Mouse (Mus musculus): ENCODE results near the gene Tmem108. TPM values are rescaled to one million over a fixed set of nuclear protein-coding genes. Genes with fewer than 3 reads are reported as not detected.

Tmem108 gene
- polyA plus RNA-seq, 1 experiment from 2014 or later: 41.5 TPM

DNA sequence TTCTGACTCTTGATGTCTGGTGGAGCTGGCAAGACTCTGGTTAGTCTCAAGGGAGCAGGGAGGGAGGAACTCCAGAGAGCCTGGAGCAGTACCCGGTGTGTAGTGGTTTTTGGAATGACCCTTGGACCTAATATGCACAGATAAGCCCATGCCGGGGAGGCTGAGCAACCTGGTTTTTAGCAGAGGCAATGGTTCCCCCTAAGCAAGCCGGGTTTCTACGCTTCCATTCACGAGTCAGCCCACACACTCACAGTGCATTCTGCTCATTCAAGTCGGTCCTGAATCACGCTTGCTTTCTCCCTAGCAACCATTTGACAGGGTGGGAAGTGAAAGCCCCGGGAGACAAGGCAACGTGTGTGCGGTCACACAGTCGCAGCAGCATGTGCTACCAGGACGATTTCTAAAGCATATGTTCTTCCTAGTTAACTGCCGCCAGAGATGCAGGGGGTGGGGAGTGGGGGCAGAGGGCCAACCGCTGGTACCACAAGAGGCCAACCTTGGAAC is 259.7 kb downstream of the Tmem108 start:
- ATAC-seq: peak; percentile 65
- peak overlapping the region; percentile 10; the same call in 1 of the 2 replicates for H3K9ac ChIP-seq
- peak overlapping the region; percentile 91 for H3K27ac ChIP-seq
- peaks cover 17% of the 10 kb centered on the region; the same call in 1 of the 2 replicates for H3K36me3 ChIP-seq (ENCODE audit: poor library complexity, severe bottlenecking)
- peak overlapping the region; percentile 29 for H3K4me2 ChIP-seq
- WGBS: 5% methylated on average over 14 of the region's 14 CpGs
- H3K4me1 ChIP-seq: peaks cover 66% of the 10 kb centered on the region
- H3K9me3 ChIP-seq (replicated peaks): no peaks in the 10 kb centered on the region
- no peak overlapping the region for H3K4me3 ChIP-seq
- H3K27me3 ChIP-seq: no peaks in the 10 kb centered on the region

- Histone ChIP-seq H3K9me3 (replicated peaks) (no peaks in the 10 kb centered on the region), H3K4me1 (peaks cover 52% of the 10 kb centered on the region), H3K4me2 (no peak overlapping the region), H3K4me3 (no peak overlapping the region), H3K9ac (no peak overlapping the region), H3K36me3 (ENCODE audit: poor library complexity, severe bottlenecking) (peaks cover 17% of the 10 kb centered on the region; the same call in 1 of the 2 replicates), H3K27ac (no peak overlapping the region), H3K27me3 (no peaks in the 10 kb centered on the region)
- WGBS: 95% methylated on average over 18 of the region's 18 CpGs
- ATAC-seq: no peak
Observed at GRCm38 (mm10) chr9:103499366-103499765, 262.3 kb downstream of the Tmem108 start.

GRCm38 (mm10) chr9:103498699-103499098 is 262.9 kb downstream of the Tmem108 start:
- Histone ChIP-seq H3K4me1 (peaks cover 48% of the 10 kb centered on the region), H3K4me2 (no peak overlapping the region), H3K9me3 (replicated peaks) (no peaks in the 10 kb centered on the region), H3K27ac (no peak overlapping the region), H3K9ac (peak overlapping the region; percentile 9; the same call in 1 of the 2 replicates), H3K27me3 (no peaks in the 10 kb centered on the region), H3K4me3 (no peak overlapping the region), H3K36me3 (ENCODE audit: poor library complexity, severe bottlenecking) (peaks cover 17% of the 10 kb centered on the region; the same call in 1 of the 2 replicates)
- 77% methylated on average over 8 of the region's 8 CpGs for WGBS
- ATAC-seq: no peak

GRCm38 (mm10) chr9:103495391-103495790 is 266.2 kb downstream of the Tmem108 start:
- H3K9ac ChIP-seq: no peak overlapping the region
- 91% methylated on average over 11 of the region's 11 CpGs for WGBS
- ATAC-seq: no peak
- H3K4me2 ChIP-seq: no peak overlapping the region
- H3K4me1 ChIP-seq: peaks cover 20% of the 10 kb centered on the region
- no peak overlapping the region for H3K27ac ChIP-seq
- no peaks in the 10 kb centered on the region for H3K9me3 ChIP-seq (replicated peaks)
- H3K36me3 ChIP-seq (ENCODE audit: poor library complexity, severe bottlenecking): peaks cover 17% of the 10 kb centered on the region; the same call in 1 of the 2 replicates
- no peak overlapping the region for H3K4me3 ChIP-seq
- H3K27me3 ChIP-seq: no peaks in the 10 kb centered on the region

- peak; percentile 88 for ATAC-seq
- peaks cover 13% of the 10 kb centered on the region for H3K4me1 ChIP-seq
- peak overlapping the region; percentile 17; the same call in 1 of the 2 replicates for H3K27ac ChIP-seq
- 22% methylated on average over 7 of the region's 7 CpGs for WGBS
- H3K9ac ChIP-seq: peak overlapping the region; percentile 8; the same call in 1 of the 2 replicates
- no peaks in the 10 kb centered on the region for H3K27me3 ChIP-seq
- H3K9me3 ChIP-seq (replicated peaks): no peaks in the 10 kb centered on the region
- H3K4me3 ChIP-seq: no peak overlapping the region
- H3K4me2 ChIP-seq: no peak overlapping the region
- H3K36me3 ChIP-seq (ENCODE audit: poor library complexity, severe bottlenecking): peaks cover 13% of the 10 kb centered on the region; the same call in 1 of the 2 replicates
Observed at GRCm38 (mm10) chr9:103494346-103495020, 267.2 kb downstream of the Tmem108 start.

- Histone ChIP-seq H3K4me1 (peaks cover 14% of the 10 kb centered on the region), H3K27me3 (no peaks in the 10 kb centered on the region), H3K9ac (no peak overlapping the region), H3K4me3 (no peak overlapping the region), H3K36me3 (ENCODE audit: poor library complexity, severe bottlenecking) (peaks cover 8% of the 10 kb centered on the region; the same call in 1 of the 2 replicates), H3K27ac (no peak overlapping the region), H3K4me2 (no peak overlapping the region), H3K9me3 (replicated peaks) (no peaks in the 10 kb centered on the region)
- ATAC-seq: no peak
- WGBS: 83% methylated on average over 8 of the region's 8 CpGs
Observed at GRCm38 (mm10) chr9:103491985-103492384, 269.7 kb downstream of the Tmem108 start.

- Histone ChIP-seq H3K9ac (no peak overlapping the region), H3K27ac (no peak overlapping the region), H3K9me3 (replicated peaks) (no peaks in the 10 kb centered on the region), H3K36me3 (ENCODE audit: poor library complexity, severe bottlenecking) (peaks cover 13% of the 10 kb centered on the region; the same call in 1 of the 2 replicates), H3K4me1 (peaks cover 24% of the 10 kb centered on the region), H3K4me3 (no peak overlapping the region), H3K4me2 (no peak overlapping the region), H3K27me3 (no peaks in the 10 kb centered on the region)
- 23% methylated on average over 2 of the region's 2 CpGs for WGBS
- ATAC-seq: peak; percentile 64
Observed at GRCm38 (mm10) chr9:103490439-103490838, 271.2 kb downstream of the Tmem108 start.

DNA sequence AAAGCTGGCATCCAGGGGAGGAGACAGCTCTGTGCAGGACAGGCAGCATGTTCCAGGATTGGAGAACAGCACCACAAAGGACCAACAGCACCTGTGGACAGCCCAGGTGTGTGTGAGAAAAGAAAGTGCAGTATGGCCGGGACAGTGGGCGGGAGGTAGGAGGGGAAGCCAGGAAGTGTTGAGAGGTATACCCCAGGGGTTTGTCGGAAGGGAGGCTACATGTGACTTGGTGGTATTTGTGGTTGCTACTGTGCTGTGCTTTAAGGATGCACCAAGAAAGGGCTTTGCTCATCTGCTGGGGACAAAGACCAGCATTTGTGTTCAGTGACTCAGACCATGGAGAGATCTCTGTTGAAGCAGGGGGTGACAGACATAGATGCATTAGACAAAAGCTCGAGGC is 271.8 kb downstream of the Tmem108 start:
- Histone ChIP-seq H3K4me1 (peaks cover 20% of the 10 kb centered on the region), H3K9ac (no peak overlapping the region), H3K9me3 (replicated peaks) (no peaks in the 10 kb centered on the region), H3K36me3 (ENCODE audit: poor library complexity, severe bottlenecking) (peaks cover 13% of the 10 kb centered on the region; the same call in 1 of the 2 replicates), H3K27me3 (no peaks in the 10 kb centered on the region), H3K4me3 (no peak overlapping the region), H3K27ac (no peak overlapping the region), H3K4me2 (no peak overlapping the region)
- 94% methylated on average over 4 of the region's 4 CpGs for WGBS
- no peak for ATAC-seq

- no peaks in the 10 kb centered on the region for H3K27me3 ChIP-seq
- ATAC-seq: no peak
- 55% methylated on average over 7 of the region's 7 CpGs for WGBS
- peaks cover 13% of the 10 kb centered on the region; the same call in 1 of the 2 replicates for H3K36me3 ChIP-seq (ENCODE audit: poor library complexity, severe bottlenecking)
- H3K27ac ChIP-seq: no peak overlapping the region
- peaks cover 13% of the 10 kb centered on the region; the same call in 1 of the 2 replicates for H3K4me1 ChIP-seq
- H3K4me2 ChIP-seq: no peak overlapping the region
- H3K9me3 ChIP-seq (replicated peaks): no peaks in the 10 kb centered on the region
- H3K4me3 ChIP-seq: no peak overlapping the region
- no peak overlapping the region for H3K9ac ChIP-seq
Observed at GRCm38 (mm10) chr9:103489096-103489495, 272.5 kb downstream of the Tmem108 start.

DNA sequence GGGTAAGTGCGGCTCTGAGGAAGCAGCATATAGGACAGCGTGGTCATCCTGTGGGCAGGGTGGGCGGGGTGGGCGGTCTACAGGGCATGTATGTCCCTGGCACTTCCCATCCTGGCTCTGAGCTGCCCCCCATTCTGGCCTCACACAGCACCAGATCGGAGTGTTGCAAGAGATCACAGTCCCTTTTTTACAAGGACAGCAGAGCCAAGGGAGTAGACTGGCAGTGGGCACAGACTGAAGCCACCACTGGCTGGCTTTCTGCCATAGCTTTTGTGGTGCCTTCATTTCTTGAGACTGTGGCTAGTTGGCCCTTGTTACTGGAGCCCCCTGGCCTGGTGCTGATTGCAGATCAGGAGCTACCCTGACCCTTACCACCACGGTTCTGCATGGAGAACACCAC is 275.4 kb downstream of the Tmem108 start:
- Histone ChIP-seq H3K9me3 (replicated peaks) (no peaks in the 10 kb centered on the region), H3K36me3 (ENCODE audit: poor library complexity, severe bottlenecking) (peaks cover 13% of the 10 kb centered on the region; the same call in 1 of the 2 replicates), H3K4me2 (no peak overlapping the region), H3K4me3 (no peak overlapping the region), H3K9ac (no peak overlapping the region; the same call in 1 of the 2 replicates), H3K4me1 (peaks cover 13% of the 10 kb centered on the region; the same call in 1 of the 2 replicates), H3K27me3 (no peaks in the 10 kb centered on the region), H3K27ac (no peak overlapping the region)
- no peak for ATAC-seq
- WGBS: 90% methylated on average over 6 of the region's 6 CpGs

DNA sequence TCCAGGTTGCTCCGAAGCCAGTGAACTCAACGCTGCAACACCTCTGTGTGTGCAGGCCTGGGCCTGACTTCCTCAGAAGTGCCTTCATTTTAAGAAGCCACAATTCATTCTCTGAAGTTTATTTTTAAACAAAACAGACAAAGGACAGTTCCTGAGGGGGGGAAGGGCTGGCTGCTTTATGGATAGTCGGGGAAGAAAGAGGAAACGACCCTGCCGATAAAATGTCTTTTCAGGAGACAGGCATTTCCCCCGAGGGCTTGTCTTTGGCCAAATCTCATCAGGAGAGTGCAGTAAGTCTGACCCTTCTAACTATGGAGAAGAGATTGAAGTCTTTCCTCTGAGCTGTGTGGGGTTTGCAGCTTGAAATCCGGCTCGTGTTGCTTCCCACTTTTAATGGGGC is 276.0 kb downstream of the Tmem108 start:
- no peak overlapping the region for H3K9ac ChIP-seq
- no peaks in the 10 kb centered on the region for H3K27me3 ChIP-seq
- no peak for ATAC-seq
- WGBS: 40% methylated on average over 8 of the region's 8 CpGs
- H3K36me3 ChIP-seq (ENCODE audit: poor library complexity, severe bottlenecking): peaks cover 13% of the 10 kb centered on the region; the same call in 1 of the 2 replicates
- no peak overlapping the region for H3K4me2 ChIP-seq
- no peak overlapping the region for H3K4me3 ChIP-seq
- no peaks in the 10 kb centered on the region for H3K9me3 ChIP-seq (replicated peaks)
- H3K27ac ChIP-seq: no peak overlapping the region
- peaks cover 19% of the 10 kb centered on the region for H3K4me1 ChIP-seq

DNA sequence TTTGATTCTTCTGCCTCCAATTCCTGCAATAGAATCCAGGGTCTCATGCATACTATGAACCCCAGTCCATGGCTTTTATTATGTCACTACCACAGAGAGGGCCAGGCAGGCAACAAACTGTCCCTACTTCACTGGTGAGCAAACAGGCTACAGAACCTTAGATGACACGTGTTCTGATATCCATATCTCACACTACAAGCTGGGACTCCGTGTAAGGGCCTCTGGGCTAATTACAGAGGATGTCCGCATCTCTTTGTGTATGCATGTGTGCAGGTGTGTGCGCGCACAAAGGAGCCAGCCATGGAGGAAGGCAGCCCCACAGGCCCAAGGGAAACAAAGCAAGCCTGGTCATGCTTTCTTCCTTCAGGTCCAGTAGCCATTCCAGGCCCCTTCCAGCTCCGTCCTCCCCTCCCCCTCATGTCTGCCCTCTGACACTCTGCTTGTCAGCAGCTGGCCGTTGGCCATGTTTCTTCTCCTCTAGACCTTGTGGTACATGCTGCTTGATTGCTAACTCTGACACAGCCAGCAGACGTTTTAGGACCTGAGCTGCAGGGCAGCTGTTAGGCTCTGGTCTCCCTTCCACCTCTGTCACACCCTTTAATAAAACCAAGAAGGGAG is 280.9 kb downstream of the Tmem108 start:
- Histone ChIP-seq H3K27me3 (no peaks in the 10 kb centered on the region), H3K4me2 (no peak overlapping the region), H3K4me1 (peaks cover 16% of the 10 kb centered on the region), H3K9ac (no peak overlapping the region), H3K27ac (peak overlapping the region; percentile 49), H3K9me3 (replicated peaks) (no peaks in the 10 kb centered on the region), H3K36me3 (ENCODE audit: poor library complexity, severe bottlenecking) (no peaks in the 10 kb centered on the region), H3K4me3 (no peak overlapping the region)
- ATAC-seq: peak; percentile 46
- 47% methylated on average over 8 of the region's 8 CpGs for WGBS

All from forebrain, embryonic 13.5 days (tissue).